Mouse (Mus musculus): ENCODE measurements around the gene Cep164.

GRCm38 (mm10) chr9:45843780-45844179 lies 15.3 kb upstream of the Cep164 start:
- no peak for TF ChIP-seq CTCF (IDR thresholded peaks at IDR 0.05)
- no peak for TF ChIP-seq EP300 (IDR thresholded peaks at IDR 0.05)

All from lung, postnatal 0 days (tissue).